Mouse (Mus musculus): ENCODE measurements at regions not wholly inside any gene's neighbourhood (a gene's known extent, or its start where the extent isn't known, plus 50 kb on each side); places are given as distances from the start of the nearest gene placed in this dataset.

GRCm38 (mm10) chr3:73134316-73134715 is 76.7 kb upstream of the Slitrk3 start:
- intact Hi-C loops (cut with DNase I), result loop anchor here (10.0 kb wide), 1 partner anchor 260 kb away; no protein-coding TSS in a partner anchor
- peak; percentile 39 to 63 for DNase-seq (ENCODE audit: low spot score in 2 of 2)

GRCm38 (mm10) chr3:73125143-73125542 is 67.5 kb upstream of the Slitrk3 start:
- intact Hi-C loops (cut with DNase I), result no loop called here
- DNase-seq (ENCODE audit: low spot score in 2 of 2), result no peak

- no peak for DNase-seq (ENCODE audit: low spot score in 2 of 2)
- intact Hi-C loops (cut with DNase I), result no loop called here
Measured at GRCm38 (mm10) chr3:73109102-73109501, 51.5 kb upstream of the Slitrk3 start.
